Mouse (Mus musculus): Measurements from ENCODE around the gene Rftn1. TPM values are rescaled to one million over a fixed set of nuclear protein-coding genes. Genes with fewer than 3 reads are reported as not detected.

The Rftn1 gene
- total and polyA plus RNA-seq, 2 experiments: 2.6 to 3.1 TPM

GRCm38 (mm10) chr17:50125900-50126299 is 64.6 kb downstream of the Rftn1 start:
- DNase-seq (ENCODE audit: extremely low read depth, low read depth, low spot score): no peak
- TF ChIP-seq CTCF (IDR thresholded peaks at IDR 0.05; ENCODE audit: low read depth, low read length) (no peak), POLR2A (IDR thresholded peaks at IDR 0.05; ENCODE audit: extremely low read depth, insufficient read depth, low read length) (no peak)
- H3K36me3 ChIP-seq (ENCODE audit: control insufficient read depth, insufficient read depth, low read length): no peaks in the 10 kb centered on the region
- 76% methylated on average over 5 of the region's 5 CpGs for WGBS
- peaks cover 2% of the 10 kb centered on the region; the same call in 1 of the 2 replicates for H3K4me1 ChIP-seq (ENCODE audit: control insufficient read depth, insufficient read depth, low read length)
- H3K27ac ChIP-seq (replicated peaks; ENCODE audit: insufficient read depth, low read depth, low read length): no peak overlapping the region
- no peaks in the 10 kb centered on the region; the same call in 1 of the 2 replicates for H3K27me3 ChIP-seq (ENCODE audit: control insufficient read depth, insufficient read depth, low read length)
- no peak overlapping the region for H3K9ac ChIP-seq (ENCODE audit: low read depth, low read length)
- H3K4me3 ChIP-seq (ENCODE audit: insufficient read depth, low read depth, low read length): no peak overlapping the region
- no peaks in the 10 kb centered on the region for H3K79me2 ChIP-seq (ENCODE audit: control insufficient read depth, insufficient read depth, low read length)

DNA sequence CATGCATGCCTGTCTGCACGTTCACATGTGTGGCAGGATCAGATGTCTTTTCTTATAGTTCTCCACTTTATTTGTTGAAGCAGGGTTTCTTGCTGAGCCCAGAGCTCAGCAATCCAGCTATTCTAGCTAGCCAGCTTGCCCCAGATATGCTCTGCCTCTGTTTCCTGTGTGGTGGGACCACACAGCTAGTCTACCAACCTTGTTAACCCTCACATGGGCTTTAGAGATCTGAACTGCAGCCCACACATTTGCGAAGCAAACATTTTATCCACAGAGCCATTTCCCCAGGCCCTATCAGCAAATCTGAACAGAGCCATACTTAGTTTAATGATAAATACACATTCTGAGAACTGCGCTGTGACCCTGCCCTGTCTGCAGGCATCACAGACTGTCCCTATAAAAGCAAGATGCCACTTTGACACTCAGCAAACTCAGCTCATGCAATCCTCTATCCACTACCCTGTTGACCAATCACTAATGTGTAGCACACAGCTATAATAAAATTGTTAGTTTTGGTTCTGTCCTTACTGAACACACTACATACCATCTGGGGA is 65.2 kb downstream of the Rftn1 start:
- WGBS: 83% methylated on average over 3 of the region's 3 CpGs
- no peak overlapping the region for H3K4me3 ChIP-seq (ENCODE audit: insufficient read depth, low read depth, low read length)
- H3K9ac ChIP-seq (ENCODE audit: low read depth, low read length): no peak overlapping the region
- H3K79me2 ChIP-seq (ENCODE audit: control insufficient read depth, insufficient read depth, low read length): no peaks in the 10 kb centered on the region
- H3K27me3 ChIP-seq (ENCODE audit: control insufficient read depth, insufficient read depth, low read length): no peaks in the 10 kb centered on the region; the same call in 1 of the 2 replicates
- peaks cover 5% of the 10 kb centered on the region; the same call in 1 of the 2 replicates for H3K4me1 ChIP-seq (ENCODE audit: control insufficient read depth, insufficient read depth, low read length)
- H3K36me3 ChIP-seq (ENCODE audit: control insufficient read depth, insufficient read depth, low read length): no peaks in the 10 kb centered on the region
- TF ChIP-seq CTCF (IDR thresholded peaks at IDR 0.05; ENCODE audit: low read depth, low read length) (no peak), POLR2A (IDR thresholded peaks at IDR 0.05; ENCODE audit: extremely low read depth, insufficient read depth, low read length) (no peak)
- H3K27ac ChIP-seq (replicated peaks; ENCODE audit: insufficient read depth, low read depth, low read length): no peak overlapping the region
- no peak for DNase-seq (ENCODE audit: extremely low read depth, low read depth, low spot score)

DNA sequence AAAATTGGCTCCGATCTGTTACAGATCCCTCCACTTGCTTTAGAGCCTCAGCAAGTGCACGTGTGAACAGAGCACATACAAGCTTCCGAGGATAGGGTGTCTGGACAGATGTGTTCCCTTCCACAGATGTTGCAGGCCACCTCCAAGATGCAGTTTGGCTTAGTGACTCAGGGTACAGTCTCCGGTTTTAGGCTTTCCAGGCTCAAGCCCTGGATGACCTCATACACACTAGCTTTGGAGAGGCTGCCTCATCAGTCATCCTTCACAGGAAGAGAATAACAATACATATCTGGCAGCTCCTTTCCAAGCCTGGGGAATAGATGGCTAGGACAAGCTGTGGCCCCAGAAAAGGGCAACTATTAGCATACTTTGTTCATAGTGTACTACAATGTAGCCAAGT is 65.8 kb downstream of the Rftn1 start:
- Histone ChIP-seq H3K27ac (replicated peaks; ENCODE audit: insufficient read depth, low read depth, low read length) (no peak overlapping the region), H3K4me3 (ENCODE audit: insufficient read depth, low read depth, low read length) (no peak overlapping the region), H3K9ac (ENCODE audit: low read depth, low read length) (no peak overlapping the region), H3K27me3 (ENCODE audit: control insufficient read depth, insufficient read depth, low read length) (no peaks in the 10 kb centered on the region; the same call in 1 of the 2 replicates), H3K79me2 (ENCODE audit: control insufficient read depth, insufficient read depth, low read length) (no peaks in the 10 kb centered on the region), H3K4me1 (ENCODE audit: control insufficient read depth, insufficient read depth, low read length) (peaks cover 5% of the 10 kb centered on the region; the same call in 1 of the 2 replicates), H3K36me3 (ENCODE audit: control insufficient read depth, insufficient read depth, low read length) (no peaks in the 10 kb centered on the region)
- TF ChIP-seq POLR2A (IDR thresholded peaks at IDR 0.05; ENCODE audit: extremely low read depth, insufficient read depth, low read length) (no peak), CTCF (IDR thresholded peaks at IDR 0.05; ENCODE audit: low read depth, low read length) (no peak)
- WGBS: 70% methylated on average over 4 of the region's 4 CpGs
- DNase-seq (ENCODE audit: extremely low read depth, low read depth, low spot score): no peak

- Histone ChIP-seq H3K79me2 (ENCODE audit: control insufficient read depth, insufficient read depth, low read length) (no peaks in the 10 kb centered on the region), H3K27me3 (ENCODE audit: control insufficient read depth, insufficient read depth, low read length) (no peaks in the 10 kb centered on the region; the same call in 1 of the 2 replicates), H3K36me3 (ENCODE audit: control insufficient read depth, insufficient read depth, low read length) (no peaks in the 10 kb centered on the region), H3K4me1 (ENCODE audit: control insufficient read depth, insufficient read depth, low read length) (peaks cover 5% of the 10 kb centered on the region; the same call in 1 of the 2 replicates), H3K27ac (replicated peaks; ENCODE audit: insufficient read depth, low read depth, low read length) (no peak overlapping the region), H3K4me3 (ENCODE audit: insufficient read depth, low read depth, low read length) (no peak overlapping the region), H3K9ac (ENCODE audit: low read depth, low read length) (no peak overlapping the region)
- no peak for TF ChIP-seq POLR2A (IDR thresholded peaks at IDR 0.05; ENCODE audit: extremely low read depth, insufficient read depth, low read length)
- no peak for TF ChIP-seq CTCF (IDR thresholded peaks at IDR 0.05; ENCODE audit: low read depth, low read length)
- WGBS: 44% methylated on average over 8 of the region's 8 CpGs
- no peak for DNase-seq (ENCODE audit: extremely low read depth, low read depth, low spot score)
These were observed 67.9 kb downstream of the Rftn1 start for GRCm38 (mm10) chr17:50122555-50122954.

- DNase-seq (ENCODE audit: extremely low read depth, low read depth, low spot score): peak; percentile 39
- H3K4me1 ChIP-seq (ENCODE audit: control insufficient read depth, insufficient read depth, low read length): peaks cover 10% of the 10 kb centered on the region; the same call in 1 of the 2 replicates
- H3K36me3 ChIP-seq (ENCODE audit: control insufficient read depth, insufficient read depth, low read length): no peaks in the 10 kb centered on the region
- 73% methylated on average over 4 of the region's 4 CpGs for WGBS
- no peaks in the 10 kb centered on the region for H3K79me2 ChIP-seq (ENCODE audit: control insufficient read depth, insufficient read depth, low read length)
- no peak overlapping the region for H3K4me3 ChIP-seq (ENCODE audit: insufficient read depth, low read depth, low read length)
- no peaks in the 10 kb centered on the region; the same call in 1 of the 2 replicates for H3K27me3 ChIP-seq (ENCODE audit: control insufficient read depth, insufficient read depth, low read length)
- H3K27ac ChIP-seq (replicated peaks; ENCODE audit: insufficient read depth, low read depth, low read length): no peak overlapping the region
- H3K9ac ChIP-seq (ENCODE audit: low read depth, low read length): no peak overlapping the region
- TF ChIP-seq CTCF (IDR thresholded peaks at IDR 0.05; ENCODE audit: low read depth, low read length) (no peak), POLR2A (IDR thresholded peaks at IDR 0.05; ENCODE audit: extremely low read depth, insufficient read depth, low read length) (no peak)
These were observed 70.4 kb downstream of the Rftn1 start for GRCm38 (mm10) chr17:50120098-50120497.

GRCm38 (mm10) chr17:50117461-50117860 is 73.0 kb downstream of the Rftn1 start:
- no peak for TF ChIP-seq POLR2A (IDR thresholded peaks at IDR 0.05; ENCODE audit: extremely low read depth, insufficient read depth, low read length)
- no peak for TF ChIP-seq CTCF (IDR thresholded peaks at IDR 0.05; ENCODE audit: low read depth, low read length)
- Histone ChIP-seq H3K79me2 (ENCODE audit: control insufficient read depth, insufficient read depth, low read length) (no peaks in the 10 kb centered on the region), H3K27me3 (ENCODE audit: control insufficient read depth, insufficient read depth, low read length) (no peaks in the 10 kb centered on the region), H3K36me3 (ENCODE audit: control insufficient read depth, insufficient read depth, low read length) (no peaks in the 10 kb centered on the region), H3K4me3 (ENCODE audit: insufficient read depth, low read depth, low read length) (no peak overlapping the region), H3K9ac (ENCODE audit: low read depth, low read length) (no peak overlapping the region), H3K4me1 (ENCODE audit: control insufficient read depth, insufficient read depth, low read length) (peaks cover 8% of the 10 kb centered on the region; the same call in 1 of the 2 replicates), H3K27ac (replicated peaks; ENCODE audit: insufficient read depth, low read depth, low read length) (no peak overlapping the region)
- no peak for DNase-seq (ENCODE audit: extremely low read depth, low read depth, low spot score)
- 93% methylated on average over 7 of the region's 7 CpGs for WGBS
